Mouse (Mus musculus): ENCODE measurements around the gene 5730596B20Rik.

Gene 5730596B20Rik

DNA sequence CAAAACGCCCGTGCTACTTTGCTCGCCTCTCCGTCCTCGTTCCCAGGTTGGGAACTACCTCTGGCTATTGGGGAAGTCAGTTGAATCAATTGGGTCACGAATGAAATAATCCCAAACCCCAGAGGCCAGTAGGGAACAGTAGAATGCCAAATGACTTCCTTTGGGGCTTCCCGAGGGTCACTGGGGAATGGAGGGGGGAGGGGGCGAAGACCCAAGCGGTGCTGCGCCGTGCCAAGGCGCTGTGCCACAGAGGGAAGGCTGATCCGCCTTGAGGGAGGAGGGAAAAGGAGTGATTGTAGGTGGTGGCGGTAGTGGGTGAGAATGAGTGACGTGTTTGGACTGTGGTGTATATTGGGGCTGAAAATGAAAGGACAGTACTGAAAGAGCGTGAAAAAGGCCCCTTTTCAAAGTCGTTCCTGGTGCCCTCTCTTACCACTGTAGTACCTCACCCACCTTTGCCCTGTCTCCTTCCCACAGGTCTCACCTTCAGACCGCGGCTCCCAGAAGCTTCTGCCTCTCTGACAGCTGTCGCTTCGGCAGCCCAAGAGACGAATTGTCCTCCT lies 35.3 kb downstream of the 5730596B20Rik start:
- H3K9me3 ChIP-seq (ENCODE audit: low read length), result no peaks in the 10 kb centered on the region
- H3K4me3 ChIP-seq (replicated peaks; ENCODE audit: low read length), result peak overlapping the region; percentile 35; the same call in 1 of the 2 replicates
- TF ChIP-seq CTCF (conservative IDR thresholded peaks at IDR 0.05; ENCODE audit: low read length) (no peak), NANOG (IDR thresholded peaks at IDR 0.05; ENCODE audit: borderline replicate concordance, low read length) (no peak), POU5F1 (IDR thresholded peaks at IDR 0.05; ENCODE audit: borderline replicate concordance, low read length) (no peak)
- H3K36me3 ChIP-seq (ENCODE audit: insufficient read depth, low read length), result no peaks in the 10 kb centered on the region
- peaks cover 57% of the 10 kb centered on the region for H3K4me1 ChIP-seq (replicated peaks; ENCODE audit: low read depth, low read length)
- H3K27me3 ChIP-seq (ENCODE audit: insufficient read depth, low read length), result peaks cover 98% of the 10 kb centered on the region

DNA sequence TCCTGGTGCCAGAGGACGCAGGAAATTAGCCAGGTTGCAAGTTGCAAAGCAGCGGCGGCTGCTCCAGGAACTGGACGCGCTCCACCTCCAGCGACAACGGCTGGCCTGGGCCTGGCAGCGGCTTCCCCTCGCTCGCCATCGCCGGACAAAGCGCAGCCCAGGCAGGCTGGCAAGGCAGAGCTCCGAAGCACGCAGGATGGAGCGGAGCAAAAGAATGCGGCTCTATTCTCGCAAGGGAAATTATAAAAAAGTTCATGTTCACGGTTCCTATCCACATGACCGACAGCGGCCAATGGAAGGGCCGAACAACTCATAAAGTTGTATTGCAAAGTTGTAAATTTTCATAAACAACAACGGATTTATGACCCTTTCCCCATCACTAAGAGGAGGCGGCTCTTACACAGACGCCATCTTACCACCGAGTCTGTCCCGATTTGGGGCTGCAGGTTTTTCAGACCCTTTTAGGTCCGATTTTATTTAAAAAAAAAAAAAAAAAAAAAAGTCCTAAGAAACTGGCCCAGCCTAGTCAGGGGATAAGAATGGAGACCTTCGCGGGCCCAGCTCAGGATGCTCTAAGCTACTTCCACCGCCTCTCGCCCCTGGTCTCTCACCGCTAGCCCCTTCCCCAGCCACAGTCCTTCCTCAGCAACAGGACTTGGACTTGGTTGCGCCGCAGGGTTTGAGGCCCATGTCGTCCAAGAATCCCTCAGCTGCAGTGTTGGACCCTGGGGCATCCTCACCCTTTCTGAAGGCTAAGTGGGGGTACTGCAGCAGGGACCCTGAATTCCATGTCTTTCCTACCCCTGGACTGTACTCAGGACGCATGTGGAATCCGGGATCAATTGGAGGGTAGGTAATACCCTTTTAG lies 36.1 kb downstream of the 5730596B20Rik start, which contains the start of the genes Hoxa3 and Gm28308:
Hoxa3 (minus strand) TSS at position 218 of the 868 bp plus-strand sequence.
Gm28308 (minus strand) TSS at position 221 of the 868 bp plus-strand sequence.
- Histone ChIP-seq H3K27me3 (ENCODE audit: insufficient read depth, low read length) (peaks cover 98% of the 10 kb centered on the region), H3K4me1 (replicated peaks; ENCODE audit: low read depth, low read length) (peaks cover 59% of the 10 kb centered on the region), H3K4me3 (replicated peaks; ENCODE audit: low read length) (peak within 1 kb of the TSS; percentile 35; the same call in 1 of the 2 replicates), H3K36me3 (ENCODE audit: insufficient read depth, low read length) (no peaks in the 10 kb centered on the region), H3K9me3 (ENCODE audit: low read length) (no peaks in the 10 kb centered on the region)
- TF ChIP-seq CTCF (conservative IDR thresholded peaks at IDR 0.05; ENCODE audit: low read length), result no peak
- no peak for TF ChIP-seq NANOG (IDR thresholded peaks at IDR 0.05; ENCODE audit: borderline replicate concordance, low read length)
- no peak for TF ChIP-seq POU5F1 (IDR thresholded peaks at IDR 0.05; ENCODE audit: borderline replicate concordance, low read length)

DNA sequence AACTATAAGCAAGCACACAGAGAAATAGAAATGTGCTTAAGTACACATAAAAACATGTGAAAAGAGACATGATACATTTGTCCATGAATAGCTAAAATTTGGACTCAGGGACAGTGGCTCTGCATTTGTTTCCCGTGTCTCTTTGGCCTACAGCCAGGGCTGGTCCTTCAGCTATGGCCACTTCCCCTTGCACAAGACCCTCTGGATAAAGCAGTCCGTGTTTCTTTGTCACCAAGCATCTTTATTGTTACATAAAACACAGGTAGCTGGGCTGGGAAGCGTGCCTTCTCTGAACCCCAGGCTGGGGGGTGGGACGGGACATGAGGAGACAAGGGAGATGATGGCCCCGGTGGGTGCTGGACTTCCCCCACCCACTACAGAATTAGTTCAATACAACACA lies 37.0 kb downstream of the 5730596B20Rik start:
- TF ChIP-seq NANOG (IDR thresholded peaks at IDR 0.05; ENCODE audit: borderline replicate concordance, low read length) (no peak), CTCF (conservative IDR thresholded peaks at IDR 0.05; ENCODE audit: low read length) (no peak), POU5F1 (IDR thresholded peaks at IDR 0.05; ENCODE audit: borderline replicate concordance, low read length) (no peak)
- Histone ChIP-seq H3K4me3 (replicated peaks; ENCODE audit: low read length) (no peak overlapping the region), H3K27me3 (ENCODE audit: insufficient read depth, low read length) (peaks cover 99% of the 10 kb centered on the region), H3K9me3 (ENCODE audit: low read length) (no peaks in the 10 kb centered on the region), H3K4me1 (replicated peaks; ENCODE audit: low read depth, low read length) (peaks cover 51% of the 10 kb centered on the region), H3K36me3 (ENCODE audit: insufficient read depth, low read length) (no peaks in the 10 kb centered on the region)

DNA sequence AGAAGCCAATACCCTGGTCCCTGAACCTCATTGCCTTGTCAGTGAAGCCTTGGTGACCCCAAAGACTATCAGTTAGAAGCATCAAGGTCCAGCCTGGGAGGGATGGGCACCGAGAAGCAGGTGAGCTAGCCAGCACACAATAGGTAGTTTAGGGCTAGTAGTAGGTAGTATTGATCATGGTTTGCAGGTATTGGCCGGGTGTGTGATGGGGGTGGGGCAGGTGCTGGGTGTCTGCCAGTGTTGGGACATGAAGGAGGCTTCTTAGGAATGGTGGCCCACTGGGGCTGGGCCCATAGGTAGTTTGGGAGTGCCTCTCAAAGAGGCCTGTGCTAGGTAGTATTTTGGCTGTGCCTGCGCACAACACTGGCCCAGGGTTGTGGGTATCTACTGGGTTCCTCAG lies 37.8 kb downstream of the 5730596B20Rik start:
- no peak overlapping the region for H3K4me3 ChIP-seq (replicated peaks; ENCODE audit: low read length)
- H3K4me1 ChIP-seq (replicated peaks; ENCODE audit: low read depth, low read length), result peaks cover 50% of the 10 kb centered on the region
- peaks cover 99% of the 10 kb centered on the region for H3K27me3 ChIP-seq (ENCODE audit: insufficient read depth, low read length)
- no peaks in the 10 kb centered on the region for H3K9me3 ChIP-seq (ENCODE audit: low read length)
- no peaks in the 10 kb centered on the region for H3K36me3 ChIP-seq (ENCODE audit: insufficient read depth, low read length)
- no peak for TF ChIP-seq NANOG (IDR thresholded peaks at IDR 0.05; ENCODE audit: borderline replicate concordance, low read length)
- TF ChIP-seq CTCF (conservative IDR thresholded peaks at IDR 0.05; ENCODE audit: low read length), result no peak
- no peak for TF ChIP-seq POU5F1 (IDR thresholded peaks at IDR 0.05; ENCODE audit: borderline replicate concordance, low read length)

DNA sequence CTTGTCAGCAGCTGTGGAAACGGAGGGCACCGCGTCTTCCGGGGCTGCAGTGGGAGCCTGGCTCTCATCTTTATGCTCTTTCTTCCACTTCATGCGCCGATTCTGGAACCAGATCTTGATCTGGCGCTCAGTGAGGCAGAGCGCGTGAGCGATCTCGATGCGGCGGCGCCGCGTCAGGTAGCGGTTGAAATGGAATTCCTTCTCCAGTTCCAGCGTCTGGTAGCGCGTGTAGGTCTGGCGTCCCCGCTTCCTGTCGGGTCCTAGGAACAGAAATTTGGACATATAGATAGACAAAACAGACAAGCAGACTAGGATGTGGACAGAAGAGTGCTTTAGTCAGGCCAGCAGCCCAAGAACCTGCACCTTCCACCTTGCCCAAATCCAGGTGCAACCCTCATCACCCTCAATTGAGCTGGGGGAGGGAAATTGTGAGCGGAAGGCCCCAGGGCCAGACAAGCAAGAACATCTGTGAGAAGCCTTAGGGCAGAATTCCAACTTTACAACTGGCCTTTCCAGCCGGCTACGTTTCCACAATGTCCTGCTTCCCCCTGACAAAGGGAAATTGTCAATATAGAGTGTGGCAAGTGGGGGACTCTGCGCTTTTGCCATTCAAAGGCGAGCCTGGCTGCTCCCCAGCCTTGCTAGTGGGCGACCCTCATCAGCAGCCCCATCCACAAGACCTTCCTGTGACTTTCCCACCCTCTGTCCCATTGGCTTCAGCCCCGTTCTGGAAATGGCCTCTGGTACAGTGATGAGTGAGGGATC lies 38.7 kb downstream of the 5730596B20Rik start:
- H3K4me1 ChIP-seq (replicated peaks; ENCODE audit: low read depth, low read length), result peaks cover 49% of the 10 kb centered on the region
- TF ChIP-seq POU5F1 (IDR thresholded peaks at IDR 0.05; ENCODE audit: borderline replicate concordance, low read length) (no peak), CTCF (conservative IDR thresholded peaks at IDR 0.05; ENCODE audit: low read length) (no peak), NANOG (IDR thresholded peaks at IDR 0.05; ENCODE audit: borderline replicate concordance, low read length) (no peak)
- H3K9me3 ChIP-seq (ENCODE audit: low read length), result no peaks in the 10 kb centered on the region
- no peak overlapping the region for H3K4me3 ChIP-seq (replicated peaks; ENCODE audit: low read length)
- H3K36me3 ChIP-seq (ENCODE audit: insufficient read depth, low read length), result no peaks in the 10 kb centered on the region
- peaks cover 100% of the 10 kb centered on the region for H3K27me3 ChIP-seq (ENCODE audit: insufficient read depth, low read length)

DNA sequence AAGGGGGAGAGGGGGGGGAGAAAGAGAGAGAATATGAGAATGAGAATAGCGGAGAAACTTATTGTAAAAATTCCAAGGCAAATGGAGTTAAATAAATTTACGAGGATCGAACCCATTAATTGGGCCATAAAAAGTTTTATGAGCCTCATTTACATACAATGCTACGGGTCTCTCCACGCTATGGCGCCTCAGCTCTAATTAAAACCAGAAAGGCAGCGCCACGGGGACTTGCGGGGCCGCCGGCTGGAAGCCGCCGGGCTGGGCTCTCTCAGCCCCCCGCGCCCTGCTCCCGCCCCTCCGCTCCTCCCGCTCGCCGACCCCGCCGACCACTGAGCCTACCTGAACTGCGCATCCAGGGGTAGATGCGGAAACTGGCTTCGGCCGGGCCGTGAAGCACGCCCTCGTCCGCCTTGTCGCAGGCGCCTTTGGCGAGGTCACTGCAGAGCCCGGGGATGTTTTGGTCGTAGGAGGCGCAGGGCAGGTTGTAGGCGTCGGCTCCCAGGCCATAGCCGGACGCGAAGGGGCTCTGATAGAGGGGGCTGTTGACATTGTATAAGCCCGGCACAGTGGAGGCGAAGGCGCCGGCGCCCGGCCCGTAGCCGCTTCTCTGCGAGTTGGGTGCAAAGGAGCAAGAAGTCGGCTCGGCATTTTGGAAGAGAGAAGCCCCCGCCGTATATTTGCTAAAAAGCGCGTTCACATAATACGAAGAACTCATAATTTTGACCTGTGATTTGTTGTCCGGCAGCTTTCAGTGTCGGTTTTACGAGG lies 39.6 kb downstream of the 5730596B20Rik start:
- H3K4me3 ChIP-seq (replicated peaks; ENCODE audit: low read length), result peak overlapping the region; percentile 71
- H3K27me3 ChIP-seq (ENCODE audit: insufficient read depth, low read length), result peaks cover 100% of the 10 kb centered on the region
- H3K36me3 ChIP-seq (ENCODE audit: insufficient read depth, low read length), result no peaks in the 10 kb centered on the region
- no peaks in the 10 kb centered on the region for H3K9me3 ChIP-seq (ENCODE audit: low read length)
- H3K4me1 ChIP-seq (replicated peaks; ENCODE audit: low read depth, low read length), result peaks cover 49% of the 10 kb centered on the region
- TF ChIP-seq POU5F1 (IDR thresholded peaks at IDR 0.05; ENCODE audit: borderline replicate concordance, low read length) (no peak), NANOG (IDR thresholded peaks at IDR 0.05; ENCODE audit: borderline replicate concordance, low read length) (no peak), CTCF (conservative IDR thresholded peaks at IDR 0.05; ENCODE audit: low read length) (no peak)

DNA sequence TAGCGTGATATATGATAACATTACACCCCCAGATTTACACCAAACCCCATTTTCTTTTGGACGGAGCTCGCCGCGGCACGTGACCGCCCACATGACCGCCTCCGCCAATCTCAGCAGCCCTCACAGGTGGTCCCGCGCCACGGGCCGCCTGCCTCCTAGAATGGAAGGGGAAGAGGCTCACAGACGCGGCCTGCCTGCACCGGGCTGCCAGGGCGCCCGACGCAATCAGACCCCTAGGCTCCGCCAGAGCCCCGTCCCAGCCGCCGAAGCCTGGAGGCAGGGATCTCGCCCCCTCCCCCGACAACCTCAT lies 40.1 kb downstream of the 5730596B20Rik start:
- Histone ChIP-seq H3K9me3 (ENCODE audit: low read length) (no peaks in the 10 kb centered on the region), H3K4me3 (replicated peaks; ENCODE audit: low read length) (peak overlapping the region; percentile 71), H3K36me3 (ENCODE audit: insufficient read depth, low read length) (no peaks in the 10 kb centered on the region), H3K27me3 (ENCODE audit: insufficient read depth, low read length) (peaks cover 100% of the 10 kb centered on the region), H3K4me1 (replicated peaks; ENCODE audit: low read depth, low read length) (peaks cover 49% of the 10 kb centered on the region)
- no peak for TF ChIP-seq CTCF (conservative IDR thresholded peaks at IDR 0.05; ENCODE audit: low read length)
- no peak for TF ChIP-seq NANOG (IDR thresholded peaks at IDR 0.05; ENCODE audit: borderline replicate concordance, low read length)
- TF ChIP-seq POU5F1 (IDR thresholded peaks at IDR 0.05; ENCODE audit: borderline replicate concordance, low read length), result no peak
